Mouse (Mus musculus) liver, adult 2 months (tissue): ENCODE measurements at regions not wholly inside any gene's neighbourhood (a gene's known extent, or its start where the extent isn't known, plus 50 kb on each side); places are given as distances from the start of the nearest gene placed in this dataset.

Experiments used
- DNase-seq: peaks from one replicate; pipeline ENCODE4 v3.0.0-alpha.2; 2011; ENCODE audit warnings: low read depth, low spot score; ENCODE audit errors: extremely low read depth
- H3K27ac ChIP-seq: fragments of 200-500 bp; replicated peaks from 2 replicates; pipeline ENCODE4 v1.5.1; 2012; ENCODE audit warnings: low read depth, mild to moderate bottlenecking, control low read depth, inconsistent platforms, low read length; ENCODE audit not compliant: insufficient read depth
- H3K27me3 ChIP-seq: fragments of 200-500 bp; 2 replicates; pipeline ENCODE4 v1.6.1; 2012; ENCODE audit warnings: mild to moderate bottlenecking, moderate library complexity, low read length, inconsistent platforms; ENCODE audit not compliant: control insufficient read depth, insufficient read depth
- H3K36me3 ChIP-seq: fragments of 200-500 bp; 2 replicates; pipeline ENCODE4 v1.6.1; 2012; ENCODE audit warnings: low read length, inconsistent platforms; ENCODE audit not compliant: control insufficient read depth, insufficient read depth
- H3K4me1 ChIP-seq: fragments of 200-500 bp; 2 replicates; pipeline ENCODE4 v1.6.1; 2011; ENCODE audit warnings: low read length; ENCODE audit not compliant: control insufficient read depth, insufficient read depth
- H3K4me3 ChIP-seq: fragments of 200-500 bp; 2 replicates; pipeline ENCODE4 v1.5.1; 2011; ENCODE audit warnings: low read depth, mild to moderate bottlenecking, control low read depth, low read length, moderate library complexity; ENCODE audit not compliant: insufficient read depth
- H3K79me2 ChIP-seq: fragments of 200-500 bp; 2 replicates; pipeline ENCODE4 v1.6.1; 2012; ENCODE audit warnings: inconsistent platforms, mild to moderate bottlenecking, low read length, moderate library complexity; ENCODE audit not compliant: control insufficient read depth, insufficient read depth
- H3K9ac ChIP-seq: fragments of 200-500 bp; 2 replicates; pipeline ENCODE4 v1.6.1; 2012; ENCODE audit warnings: low read depth, mild to moderate bottlenecking, control low read depth, inconsistent platforms, low read length
- CTCF ChIP-seq: fragments of 200-500 bp; IDR thresholded peaks from 2 replicates; pipeline ENCODE4 v1.5.1; 2011; ENCODE audit warnings: low read depth, low read length, control low read depth
- POLR2A ChIP-seq: fragments of 200-500 bp; IDR thresholded peaks from 2 replicates; pipeline ENCODE4 v1.6.1; 2011; ENCODE audit warnings: low read length, control low read depth; ENCODE audit not compliant: insufficient read depth; ENCODE audit errors: extremely low read depth
- WGBS: fragments of 180-500 bp; shearing (Covaris S2); methylation state at CpG from one replicate; pipeline ENCODE4 v1.1.7; 2018; 5-methylcytosine and 5-hydroxymethylcytosine counted together

DNA sequence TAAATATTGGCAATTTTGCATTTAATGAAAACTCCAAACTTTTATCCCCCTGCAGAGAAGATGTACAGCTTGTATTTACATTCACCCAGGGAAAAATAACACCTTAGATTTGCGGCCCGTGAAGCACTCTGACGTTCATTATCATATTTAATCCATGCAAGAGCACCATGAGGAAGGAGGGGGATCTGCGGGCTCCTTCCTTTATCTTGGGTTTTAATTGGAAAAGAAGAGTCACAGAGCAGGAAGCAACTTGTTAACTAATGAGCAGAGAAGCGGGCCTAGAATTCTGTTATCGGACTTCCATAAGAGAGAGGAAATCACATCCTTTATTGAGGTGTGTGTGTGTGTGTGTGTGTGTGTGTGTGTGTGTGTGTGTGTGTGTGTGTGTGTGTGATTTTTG is 116.8 kb downstream of the Fam174b start:
- TF ChIP-seq POLR2A: no peak
- TF ChIP-seq CTCF: no peak
- Histone ChIP-seq H3K79me2 (no peaks in the 10 kb centered on the region), H3K27me3 (no peaks in the 10 kb centered on the region), H3K9ac (no peak overlapping the region), H3K36me3 (no peaks in the 10 kb centered on the region), H3K27ac (no peak overlapping the region), H3K4me3 (no peak overlapping the region), H3K4me1 (no peaks in the 10 kb centered on the region)
- DNase-seq: no peak
- whole genome bisulfite sequencing: 70% methylated on average over 6 of the region's 6 CpGs

GRCm38 (mm10) chr7:73865086-73865485 is 125.0 kb downstream of the Fam174b start:
- Histone ChIP-seq H3K36me3 (no peaks in the 10 kb centered on the region), H3K4me1 (no peaks in the 10 kb centered on the region), H3K79me2 (no peaks in the 10 kb centered on the region), H3K27ac (no peak overlapping the region), H3K9ac (no peak overlapping the region), H3K27me3 (no peaks in the 10 kb centered on the region), H3K4me3 (no peak overlapping the region)
- no peak for DNase-seq
- TF ChIP-seq CTCF (no peak), POLR2A (no peak)
- 70% methylated on average over 5 of the region's 5 CpGs for WGBS

- no peak for TF ChIP-seq POLR2A
- TF ChIP-seq CTCF: no peak
- Histone ChIP-seq H3K27me3 (no peaks in the 10 kb centered on the region), H3K79me2 (no peaks in the 10 kb centered on the region), H3K4me3 (no peak overlapping the region), H3K4me1 (no peaks in the 10 kb centered on the region), H3K9ac (no peak overlapping the region), H3K36me3 (no peaks in the 10 kb centered on the region), H3K27ac (no peak overlapping the region)
- WGBS: 87% methylated on average over 2 of the region's 2 CpGs
- no peak for DNase-seq
Measured at GRCm38 (mm10) chr7:73872181-73872580, 132.1 kb downstream of the Fam174b start.

- DNase-seq: no peak
- Histone ChIP-seq H3K36me3 (no peaks in the 10 kb centered on the region), H3K9ac (no peak overlapping the region), H3K27me3 (no peaks in the 10 kb centered on the region), H3K4me1 (no peaks in the 10 kb centered on the region; the same call in 1 of the 2 replicates), H3K4me3 (no peak overlapping the region), H3K79me2 (no peaks in the 10 kb centered on the region), H3K27ac (no peak overlapping the region)
- WGBS: 97% methylated on average over 13 of the region's 13 CpGs
- no peak for TF ChIP-seq POLR2A
- TF ChIP-seq CTCF: no peak
Measured at GRCm38 (mm10) chr7:73881252-73882042, 132.0 kb downstream of the St8sia2 start.

DNA sequence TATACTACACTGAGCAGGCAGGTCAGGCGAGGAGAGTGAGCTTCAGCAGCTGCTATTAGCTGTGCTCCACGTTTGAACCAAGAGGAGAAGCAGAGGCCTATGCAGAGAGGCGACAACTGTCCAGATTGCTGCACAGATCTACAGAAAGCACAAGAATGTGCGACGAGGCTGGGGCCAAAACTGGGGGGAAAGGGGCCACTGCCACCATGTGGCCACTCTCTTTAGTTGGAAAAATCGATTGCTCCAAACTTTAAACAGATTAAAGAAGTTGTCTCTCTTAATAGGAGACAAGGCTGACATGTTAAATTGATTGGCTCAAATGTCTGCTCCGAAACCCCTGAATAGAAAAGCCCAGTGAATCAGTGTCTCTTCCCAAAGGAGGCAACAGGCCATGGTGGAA is 127.3 kb downstream of the St8sia2 start:
- H3K27ac ChIP-seq: no peak overlapping the region
- H3K36me3 ChIP-seq: no peaks in the 10 kb centered on the region
- H3K27me3 ChIP-seq: no peaks in the 10 kb centered on the region
- DNase-seq: no peak
- no peak overlapping the region for H3K9ac ChIP-seq
- no peaks in the 10 kb centered on the region; the same call in 1 of the 2 replicates for H3K4me1 ChIP-seq
- WGBS: 65% methylated on average over 7 of the region's 7 CpGs
- TF ChIP-seq POLR2A: no peak
- TF ChIP-seq CTCF: no peak
- no peaks in the 10 kb centered on the region for H3K79me2 ChIP-seq
- H3K4me3 ChIP-seq: no peak overlapping the region
